Mouse (Mus musculus) B cell, adult 2 months (primary cell): ENCODE measurements at regions not wholly inside any gene's neighbourhood (a gene's known extent, or its start where the extent isn't known, plus 50 kb on each side); places are given as distances from the start of the nearest gene placed in this dataset.
"Not testable (repeated sequence)": the region's sequence is repeated elsewhere in the genome, so short reads cannot be mapped to it uniquely, and the experiment has no call there.

ENCODE experiments used
- DNase-seq, 2 experiments: peaks; one replicate each; pipeline ENCODE4 v3.0.0; 2022

- DNase-seq, result no peak
Measured at GRCm38 (mm10) chr14:37571971-37572370, 436.9 kb upstream of the Ghitm start.

- no peak for DNase-seq
Measured at GRCm38 (mm10) chr14:37558258-37558657, 423.2 kb upstream of the Ghitm start.

GRCm38 (mm10) chr14:37523616-37524015, 388.5 kb upstream of the Ghitm start:
- no peak for DNase-seq

DNA sequence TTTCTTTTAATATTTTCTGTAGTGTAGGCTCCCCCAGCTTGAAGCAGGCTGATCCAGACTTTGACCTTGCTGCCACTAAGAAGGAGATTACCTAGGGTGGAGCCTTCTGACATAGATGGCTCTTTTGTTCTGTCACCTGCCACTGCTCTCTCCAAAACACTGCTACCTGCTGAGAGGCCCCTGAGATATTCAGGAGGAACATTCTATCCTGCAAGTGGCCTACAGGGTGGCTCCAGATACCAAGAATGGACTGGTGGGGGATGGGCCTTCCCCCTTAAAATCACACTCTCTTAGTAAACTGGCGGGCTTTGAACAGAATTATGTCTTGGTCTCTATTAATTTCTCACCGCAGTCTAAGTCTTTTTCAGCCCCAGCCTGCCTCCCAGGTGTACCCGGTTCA, 385.6 kb upstream of the Ghitm start:
- not testable (repeated sequence) for DNase-seq

DNA sequence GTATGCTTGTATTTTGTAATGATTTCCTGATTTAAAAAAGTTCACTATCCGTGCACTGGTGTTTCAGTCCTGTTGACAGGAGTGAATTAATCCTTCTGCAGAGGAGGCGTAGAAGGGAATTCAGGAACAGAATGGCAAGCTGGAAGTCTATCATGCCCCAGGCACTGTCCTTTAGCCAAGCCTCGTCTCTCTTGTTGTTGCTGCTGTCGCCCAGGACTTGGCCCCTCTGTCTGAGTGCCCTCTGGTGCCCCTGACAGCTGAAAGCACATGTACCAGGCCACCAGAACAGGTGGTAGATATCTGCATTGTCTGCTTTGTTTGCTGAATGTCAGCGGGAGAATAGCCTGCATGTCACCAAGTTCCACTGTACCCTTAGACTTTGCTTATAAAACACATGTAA, 370.2 kb upstream of the Ghitm start:
- no peak for DNase-seq

- no peak for DNase-seq
Measured at GRCm38 (mm10) chr14:37490711-37491110, 355.6 kb upstream of the Ghitm start.

GRCm38 (mm10) chr14:37485292-37485691, 350.2 kb upstream of the Ghitm start:
- no peak for DNase-seq

- DNase-seq, result no peak
Measured at GRCm38 (mm10) chr14:37477599-37477998, 342.5 kb upstream of the Ghitm start.

- no peak for DNase-seq
Measured at GRCm38 (mm10) chr14:37468711-37469110, 333.6 kb upstream of the Ghitm start.

DNA sequence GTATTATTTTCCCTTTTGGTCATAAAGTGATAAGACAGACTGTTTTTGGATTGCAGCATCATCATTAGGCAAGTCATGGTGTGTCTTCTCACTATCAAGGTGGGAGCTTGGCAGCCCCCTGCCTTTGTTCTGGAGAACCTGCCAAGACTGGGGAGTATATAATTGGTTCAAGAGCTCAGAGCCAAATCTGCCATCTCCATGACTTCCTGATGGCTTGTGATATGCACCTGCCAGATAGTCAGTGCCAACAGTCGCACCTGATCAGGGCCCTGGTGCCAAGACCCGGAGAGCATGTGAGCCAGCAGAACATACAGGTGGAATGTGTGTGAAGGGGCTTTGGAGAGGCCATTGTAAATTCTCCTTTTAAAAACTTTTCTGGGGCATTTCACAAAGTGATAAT, 305.8 kb upstream of the Ghitm start:
- no peak for DNase-seq

DNA sequence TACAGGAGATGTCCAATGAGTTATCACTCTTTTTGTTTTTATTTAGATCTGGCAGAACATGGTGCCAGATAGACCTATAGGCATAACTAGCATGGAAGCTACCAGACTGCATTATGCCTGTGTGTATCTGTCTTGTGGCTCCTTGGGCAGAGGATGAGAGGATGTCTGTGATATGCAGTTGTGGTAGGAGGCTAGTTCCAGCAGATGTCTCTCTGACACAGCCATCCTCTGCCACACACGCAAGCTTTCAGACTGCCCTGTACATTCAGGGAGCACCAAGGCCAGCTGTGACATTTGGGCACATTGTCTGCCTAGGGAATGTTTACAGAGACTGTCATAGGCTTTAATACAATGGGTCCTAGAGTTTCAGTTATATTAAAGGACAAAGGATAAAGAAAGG, 295.6 kb upstream of the Ghitm start:
- no peak for DNase-seq

GRCm38 (mm10) chr14:37425506-37425905, 290.4 kb upstream of the Ghitm start:
- no peak for DNase-seq

- DNase-seq, result no peak
Measured at GRCm38 (mm10) chr14:37421566-37421965, 286.5 kb upstream of the Ghitm start.

DNA sequence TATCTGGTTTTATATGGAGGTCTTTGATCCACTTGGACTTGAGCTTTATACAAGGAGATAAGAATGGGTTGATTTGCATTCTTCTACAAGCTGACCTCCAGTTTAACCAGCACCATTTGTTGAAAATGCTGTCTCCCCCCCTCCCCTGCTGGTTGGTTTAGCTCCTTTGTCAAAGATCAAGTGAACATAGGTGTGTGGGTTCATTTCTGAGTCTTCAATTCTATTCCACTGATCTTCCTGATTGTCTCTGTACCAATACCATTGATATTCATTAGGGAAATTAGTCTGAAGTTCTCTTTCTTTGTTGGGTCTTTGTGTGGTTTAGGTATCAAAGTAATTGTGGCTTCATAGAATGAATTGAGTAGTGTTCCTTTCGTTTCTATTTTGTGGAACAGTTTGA, 277.5 kb upstream of the Ghitm start:
- DNase-seq, result not testable (repeated sequence)

- no peak for DNase-seq
Measured at GRCm38 (mm10) chr14:37371972-37372371, 236.9 kb upstream of the Ghitm start.

GRCm38 (mm10) chr14:37361896-37362295, 226.8 kb upstream of the Ghitm start:
- no peak for DNase-seq

DNA sequence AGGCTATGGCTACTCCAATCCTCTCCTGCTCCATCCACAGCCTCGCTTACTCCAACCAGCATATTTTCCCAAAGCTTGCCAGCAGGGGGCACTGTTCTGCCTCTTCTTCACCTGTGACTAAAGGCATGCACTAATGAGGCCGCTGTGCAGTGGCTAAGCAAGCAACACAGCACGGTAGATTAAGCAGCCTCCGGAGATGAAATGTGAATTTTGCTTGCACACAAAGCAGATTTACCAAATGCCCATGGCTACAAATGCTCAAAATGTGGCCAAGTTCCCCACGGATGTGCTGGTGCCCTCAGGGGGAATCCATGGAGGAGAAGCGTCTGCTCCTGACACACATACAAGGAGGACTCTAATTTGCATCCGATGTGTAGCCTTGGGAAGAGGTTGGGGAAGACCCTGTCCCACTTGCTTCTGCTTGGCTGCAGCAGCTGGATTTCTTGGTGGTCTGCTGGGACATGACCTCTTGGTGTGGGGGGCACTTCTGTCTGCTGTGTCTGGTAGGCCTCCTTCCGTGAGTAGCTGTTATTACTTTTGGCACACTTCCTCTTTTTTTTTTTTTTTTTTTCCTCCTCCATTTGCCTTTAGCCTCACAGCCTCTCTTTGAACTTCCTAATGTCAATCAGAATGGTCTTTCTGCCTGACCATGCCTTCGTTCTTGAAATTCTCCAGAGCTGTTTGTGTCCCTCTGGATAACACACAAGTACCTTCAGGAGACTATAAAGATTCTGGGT, 221.1 kb upstream of the Ghitm start:
- DNase-seq, result peak; percentile 26 to 38

DNA sequence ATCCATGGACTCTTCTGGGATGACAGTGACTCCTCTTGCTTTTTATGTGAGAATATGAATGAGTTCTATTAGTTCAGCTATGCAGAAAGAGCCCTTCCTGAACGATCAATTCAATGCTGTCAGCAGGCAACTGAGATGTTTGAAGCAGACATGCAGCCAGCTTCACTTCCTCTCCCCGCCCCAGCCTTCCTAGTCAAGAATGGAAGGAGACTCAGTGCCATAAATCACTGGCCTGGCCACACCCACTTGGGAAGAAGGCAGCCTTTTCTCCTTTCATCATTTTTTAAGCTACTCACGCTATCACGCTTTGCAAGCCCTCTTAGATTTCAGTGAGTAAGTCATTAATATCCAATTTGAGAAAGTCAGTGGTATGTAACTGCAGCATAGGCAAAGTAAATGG, 188.3 kb upstream of the Ghitm start:
- no peak for DNase-seq

GRCm38 (mm10) chr14:37315239-37315895, 180.3 kb upstream of the Ghitm start:
- DNase-seq, result no peak

- no peak for DNase-seq
Measured at GRCm38 (mm10) chr14:37313906-37314305, 178.8 kb upstream of the Ghitm start.

DNA sequence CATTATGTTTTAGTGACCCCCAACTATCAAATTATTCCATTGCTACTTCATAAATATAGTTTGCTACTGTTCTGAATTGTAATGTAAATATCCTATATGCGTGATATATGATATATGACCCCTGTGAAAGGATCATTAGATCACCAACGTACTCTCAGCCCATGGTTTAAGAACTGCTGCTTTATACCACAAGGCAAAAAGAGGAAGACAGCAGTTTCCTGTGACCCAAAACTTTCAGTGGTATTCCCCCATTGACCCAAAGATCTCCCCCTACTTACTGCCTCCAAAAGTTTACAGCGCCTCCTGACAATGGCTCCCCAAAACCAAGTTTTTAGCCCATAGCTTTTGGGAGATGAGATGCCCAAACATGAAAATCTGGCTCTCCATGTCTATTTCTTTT, 177.8 kb upstream of the Ghitm start:
- no peak for DNase-seq

DNA sequence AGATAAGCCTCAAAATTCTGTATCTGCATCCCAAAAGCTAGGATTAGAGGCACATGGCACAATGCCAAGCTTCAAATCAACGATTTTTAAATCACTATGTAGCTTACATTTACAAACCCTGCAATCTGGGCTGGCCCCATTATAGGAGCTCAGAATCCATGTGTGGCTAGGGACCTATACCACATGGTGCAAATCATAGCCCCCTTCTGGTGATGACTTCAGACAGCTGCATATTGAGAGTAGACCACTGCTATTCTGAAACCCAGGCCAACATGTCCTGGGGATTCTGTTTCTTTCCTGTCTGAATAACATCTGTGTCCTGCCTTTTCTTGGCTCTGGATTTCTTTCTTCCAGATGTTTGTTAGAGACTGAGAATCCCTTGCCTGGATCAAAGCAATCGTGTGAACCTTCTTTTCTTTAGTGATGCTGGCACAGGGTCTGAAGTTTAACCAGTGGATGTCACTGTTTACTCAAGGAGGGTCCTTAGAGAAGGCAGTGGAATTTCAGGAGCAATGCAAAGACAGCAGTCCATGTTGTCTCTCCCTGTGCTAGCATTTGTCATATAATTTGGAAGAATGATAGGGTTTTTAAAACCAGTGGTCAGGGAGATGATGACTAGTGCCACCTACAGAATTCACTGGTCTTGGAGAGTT, 171.7 kb upstream of the Ghitm start:
- no peak for DNase-seq

- no peak for DNase-seq
Measured at GRCm38 (mm10) chr14:37298631-37299030, 163.6 kb upstream of the Ghitm start.

DNA sequence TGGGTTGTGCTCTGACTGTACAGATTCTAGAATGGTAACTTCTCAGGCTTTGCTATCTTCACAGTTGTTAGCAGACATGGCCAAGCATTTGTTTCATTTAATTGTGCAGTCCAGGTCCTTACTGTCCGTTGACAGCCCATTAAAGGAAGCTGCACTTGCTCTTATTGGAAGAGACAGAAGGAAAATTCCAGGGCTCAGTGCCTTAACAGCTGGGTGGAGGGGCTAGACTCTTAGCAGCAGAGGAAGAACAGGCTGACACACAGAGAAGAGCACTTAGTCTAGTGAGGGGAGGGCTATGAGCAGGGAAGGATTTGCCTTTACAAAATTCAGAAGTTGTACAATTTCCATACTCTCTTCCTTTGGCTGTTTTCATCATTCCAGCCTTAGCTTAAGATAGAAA, 161.5 kb upstream of the Ghitm start:
- no peak for DNase-seq
